Comparison of ENCODE assay signal across 13 mouse cellular contexts in genomic region chr5:143785391-143785790, GRCm38 (mm10).
"Had no signal": no experiment of that assay in that cellular context is flagged by ENCODE, and none has a peak within 500 bp of the region (broad histone marks: within the 10 kb centered on the region; RNA-seq: fewer than 3 reads in every experiment).

No protein-coding gene starts in this region.

- H3K4me3 ChIP-seq: kidney, embryonic 15.5 days; limb, embryonic 15.5 days; liver, embryonic 12.5 days; lung, embryonic 15.5 days; midbrain, embryonic 15.5 days; neural tube, embryonic 13.5 days had no signal

- H3K36me3 ChIP-seq: kidney, embryonic 15.5 days; limb, embryonic 15.5 days; liver, embryonic 12.5 days; lung, embryonic 15.5 days; midbrain, embryonic 15.5 days; neural tube, embryonic 13.5 days had no signal

- ATAC-seq: liver, embryonic 12.5 days; midbrain, embryonic 15.5 days had no signal

- H3K27me3 ChIP-seq: kidney, embryonic 15.5 days; limb, embryonic 15.5 days; liver, embryonic 12.5 days; lung, embryonic 15.5 days; midbrain, embryonic 15.5 days; neural tube, embryonic 13.5 days had no signal

- H3K27ac ChIP-seq: kidney, embryonic 15.5 days; limb, embryonic 15.5 days; liver, embryonic 12.5 days; lung, embryonic 15.5 days; midbrain, embryonic 15.5 days; neural tube, embryonic 13.5 days had no signal

- H3K4me1 ChIP-seq: kidney, embryonic 15.5 days; limb, embryonic 15.5 days; liver, embryonic 12.5 days; lung, embryonic 15.5 days; midbrain, embryonic 15.5 days; neural tube, embryonic 13.5 days had no signal

- H3K4me2 ChIP-seq: kidney, embryonic 15.5 days; limb, embryonic 15.5 days; liver, embryonic 12.5 days; lung, embryonic 15.5 days; midbrain, embryonic 15.5 days; neural tube, embryonic 13.5 days had no signal

- H3K9ac ChIP-seq: kidney, embryonic 15.5 days; limb, embryonic 15.5 days; liver, embryonic 12.5 days; lung, embryonic 15.5 days; midbrain, embryonic 15.5 days; neural tube, embryonic 13.5 days had no signal

- H3K9me3 ChIP-seq: limb, embryonic 15.5 days; liver, embryonic 12.5 days; lung, embryonic 15.5 days; midbrain, embryonic 15.5 days; neural tube, embryonic 13.5 days had no signal

- DNase-seq: kidney, adult 2 months; kidney, postnatal 14 days; lung, postnatal 14 days; right cerebral cortex, adult 18-20 months; right cerebral cortex, postnatal 25 days; thymus, adult 18-20 months; thymus, postnatal 14 days had no signal
